Mouse (Mus musculus) spleen, adult 2 months (tissue): ENCODE results near the gene Cd7.

Experiments
- CTCF ChIP-seq: fragments of 200-500 bp; IDR thresholded peaks from 2 replicates; pipeline ENCODE4 v1.5.1; 2011; ENCODE audit warnings: mild to moderate bottlenecking, inconsistent platforms; ENCODE audit not compliant: insufficient read depth, insufficient read length, insufficient replicate concordance; ENCODE audit errors: extremely low read depth
- POLR2A ChIP-seq: fragments of 200-500 bp; IDR thresholded peaks from 2 replicates; pipeline ENCODE4 v1.6.1; 2011; ENCODE audit warnings: low read depth, low read length, inconsistent platforms

- TF ChIP-seq CTCF, result no peak
- no peak; the same call in 1 of the 2 replicates for TF ChIP-seq POLR2A
These were observed at the start of gene Cd7 for GRCm38 (mm10) chr11:121039302-121039701.
